Mouse (Mus musculus) megakaryocyte-erythroid progenitor cell, adult 5-6 weeks (primary cell): ENCODE results near the gene Bloc1s4. TPM values are rescaled to one million over a fixed set of nuclear protein-coding genes. Genes with fewer than 3 reads are reported as not detected.
A peak's percentile ranks its signal among the peaks of the same experiment; 100 is the strongest.

ENCODE experiments used
- ATAC-seq: replicated peaks from 2 replicates; pipeline ENCODE4 v1.8.0; 2016; ENCODE audit warnings: mild to moderate bottlenecking, inconsistent platforms; ENCODE audit not compliant: severe bottlenecking, poor library complexity, low FRiP score, low TSS enrichment
- total RNA-seq, 2 experiments: library from RNA; stranded (forward) in 1 of 2; stranded (reverse) in 1 of 2; fragments of 200-1000, 215-1000 nt in 1 of 2; fragments of >200 nt in 1 of 2; fragmentation: Nextera tagmentation in 1 of 2; gene quantifications; 2 replicates each; pipeline ENCODE4 v1.2.3; 2014 to 2017

Gene Bloc1s4
- total RNA-seq (2014; fragmentation: Nextera tagmentation) (10.4 and 15.1 TPM in 2 replicates), total RNA-seq (2017) (23.2 and 24.4 TPM in 2 replicates)

DNA sequence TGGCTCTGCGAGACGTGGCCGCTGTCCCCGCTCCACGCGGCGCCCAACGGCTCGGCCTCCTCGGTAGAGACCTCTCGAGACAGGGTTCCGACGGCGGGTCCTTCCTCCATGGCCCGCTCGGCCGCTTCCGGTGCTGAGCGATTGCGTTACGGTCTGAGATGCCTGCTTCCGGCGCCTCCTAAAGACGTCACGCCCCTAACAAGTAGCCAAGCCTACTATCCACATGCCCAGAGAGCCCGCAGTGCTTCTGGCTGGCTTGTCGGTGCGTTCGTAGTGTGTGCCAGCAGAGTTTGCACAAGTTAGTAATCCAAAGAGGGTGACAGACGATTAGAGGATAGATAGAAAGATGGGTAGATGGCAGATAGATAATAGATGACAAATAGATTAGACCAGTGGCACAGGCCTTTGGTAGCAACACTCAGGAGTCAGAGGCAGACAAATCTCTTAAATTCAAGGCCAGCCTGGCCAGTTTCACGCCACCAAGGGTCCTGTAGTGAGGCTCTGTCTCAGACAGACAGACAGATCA, at the start of gene Bloc1s4:
TSS of gene Bloc1s4 (minus strand) at position 115 of the 526 bp plus-strand sequence.
- ATAC-seq = peak; percentile 91

- no peak for ATAC-seq
Observed at GRCm38 (mm10) chr5:36797291-36797690, 48.8 kb upstream of the Bloc1s4 start.

GRCm38 (mm10) chr5:36796296-36797014, 48.0 kb upstream of the Bloc1s4 start, which contains the start of gene Mrfap1:
Mrfap1 (minus strand) TSS chr5:36796772.
- ATAC-seq = peak; percentile 65

GRCm38 (mm10) chr5:36795647-36796295, 47.3 kb upstream of the Bloc1s4 start:
- ATAC-seq = peak; percentile 43

DNA sequence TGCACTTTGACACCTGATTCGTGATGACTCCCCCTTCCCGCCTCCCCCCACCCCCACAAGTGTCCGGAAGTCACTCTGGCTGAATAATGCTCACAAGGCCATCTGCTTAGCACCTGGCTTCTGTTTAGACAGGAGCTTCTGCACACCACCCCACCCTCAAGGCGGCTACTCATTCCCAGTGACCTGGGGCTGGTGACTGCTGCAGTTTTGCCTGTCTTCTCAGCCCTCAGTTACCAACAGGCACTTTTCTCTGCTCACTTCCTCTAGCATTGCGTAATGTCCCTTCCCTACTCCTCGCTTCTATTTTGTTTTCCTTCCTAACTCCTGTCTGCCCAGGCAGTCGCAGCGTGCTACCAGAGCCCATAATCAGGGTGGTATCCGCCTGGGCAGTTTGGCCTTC, 43.4 kb upstream of the Bloc1s4 start:
- no peak for ATAC-seq

DNA sequence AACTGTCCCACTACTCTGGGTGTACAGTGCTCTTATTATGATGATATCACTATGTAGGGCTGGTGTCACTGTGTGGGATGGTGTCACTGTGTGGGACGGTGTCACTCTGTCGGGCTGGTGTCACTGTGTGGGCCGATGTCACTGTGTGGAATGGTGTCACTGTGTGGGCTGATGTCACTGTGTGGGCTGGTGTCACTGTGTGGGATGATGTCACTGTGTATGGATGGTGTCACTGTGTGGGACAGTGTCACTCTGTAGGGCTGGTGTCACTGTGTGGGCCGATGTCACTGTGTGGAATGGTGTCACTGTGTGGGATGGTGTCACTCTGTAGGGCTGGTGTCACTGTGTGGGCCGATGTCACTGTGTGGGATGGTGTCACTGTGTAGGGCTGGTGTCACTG, 37.6 kb upstream of the Bloc1s4 start:
- ATAC-seq = 0 out of 2 replicates have a peak, but pooled peaks have one; percentile 22

DNA sequence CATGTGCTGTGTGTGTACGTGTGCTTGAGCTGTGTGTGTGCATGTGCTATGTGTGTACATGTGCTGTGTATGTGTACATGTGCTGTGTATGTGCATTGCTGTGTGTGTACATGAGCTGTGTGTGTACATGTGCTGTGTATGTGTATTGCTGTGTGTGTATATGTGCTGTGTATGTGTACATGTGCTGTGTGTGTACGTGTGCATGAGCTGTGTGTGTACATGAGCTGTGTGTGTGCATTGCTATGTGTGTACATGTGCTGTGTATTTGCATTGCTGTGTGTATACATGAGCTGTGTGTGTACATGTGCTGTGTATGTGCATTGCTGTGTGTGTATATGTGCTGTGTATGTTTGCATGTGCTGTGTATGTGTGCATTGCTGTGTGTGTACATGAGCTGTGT, 31.1 kb upstream of the Bloc1s4 start:
- no peak for ATAC-seq

DNA sequence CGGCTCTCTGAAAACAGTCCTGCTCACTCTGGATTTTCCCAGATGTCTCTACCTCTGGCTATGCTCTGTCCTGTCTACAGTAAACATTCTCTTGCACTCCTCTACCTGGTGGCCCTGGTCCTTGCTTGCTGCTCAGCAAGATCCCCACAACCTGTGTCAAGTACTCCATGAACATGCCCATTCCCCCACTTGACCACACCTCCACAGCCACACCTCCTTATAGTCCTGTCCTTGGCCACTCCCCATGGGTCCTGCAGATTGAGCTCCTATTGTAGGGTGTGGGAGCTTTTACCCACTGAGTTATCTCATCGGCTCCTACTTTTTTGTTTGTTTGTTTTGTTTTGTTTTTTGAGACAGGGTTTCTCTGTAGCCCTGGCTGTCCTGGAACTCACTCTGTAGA, 30.5 kb upstream of the Bloc1s4 start:
- ATAC-seq = no peak

- no peak for ATAC-seq
Observed at GRCm38 (mm10) chr5:36777186-36777585, 28.7 kb upstream of the Bloc1s4 start.

- no peak for ATAC-seq
Observed at GRCm38 (mm10) chr5:36776021-36776575, 27.6 kb upstream of the Bloc1s4 start.

- ATAC-seq = no peak
Observed at GRCm38 (mm10) chr5:36775317-36775716, 26.9 kb upstream of the Bloc1s4 start.

- no peak for ATAC-seq
Observed at GRCm38 (mm10) chr5:36772586-36772985, 24.1 kb upstream of the Bloc1s4 start.

GRCm38 (mm10) chr5:36769603-36770002, 21.2 kb upstream of the Bloc1s4 start:
- no peak for ATAC-seq

DNA sequence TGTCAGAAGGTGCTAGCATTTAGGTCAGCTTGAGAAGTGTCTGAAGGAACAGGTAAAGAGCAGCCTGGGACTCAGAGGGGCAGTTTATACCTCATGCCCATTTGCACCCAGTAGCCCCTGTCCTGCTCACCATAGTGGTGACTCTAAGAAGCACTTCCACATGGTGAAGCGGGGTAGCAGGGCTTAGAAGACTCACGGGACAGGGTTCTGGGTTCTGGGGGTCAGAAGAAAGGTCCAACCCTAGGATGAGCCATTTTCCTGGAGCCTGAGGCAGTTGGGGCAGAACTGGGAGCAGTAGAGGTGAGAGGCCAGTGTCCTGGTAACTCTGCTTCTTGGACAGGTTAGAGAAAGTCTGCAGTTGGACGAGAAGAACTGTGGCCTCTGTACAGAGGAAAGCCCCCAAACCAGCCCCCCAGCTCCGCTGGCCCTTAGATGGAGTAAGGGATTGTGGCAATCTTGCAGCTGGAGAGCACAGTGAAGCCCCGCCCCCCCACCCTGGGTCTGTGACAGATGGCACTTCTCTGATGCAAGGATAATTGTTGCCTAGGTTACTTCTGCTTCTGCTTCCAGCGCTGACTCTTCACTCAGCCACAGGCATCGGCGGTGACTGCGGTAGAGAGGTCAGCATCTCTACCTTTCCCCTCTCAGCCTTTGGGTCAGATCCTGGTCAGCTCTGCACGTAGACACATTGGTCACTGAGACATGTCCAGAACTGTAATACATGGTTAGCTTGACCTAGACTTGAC, 18.7 kb upstream of the Bloc1s4 start:
- ATAC-seq = no peak

DNA sequence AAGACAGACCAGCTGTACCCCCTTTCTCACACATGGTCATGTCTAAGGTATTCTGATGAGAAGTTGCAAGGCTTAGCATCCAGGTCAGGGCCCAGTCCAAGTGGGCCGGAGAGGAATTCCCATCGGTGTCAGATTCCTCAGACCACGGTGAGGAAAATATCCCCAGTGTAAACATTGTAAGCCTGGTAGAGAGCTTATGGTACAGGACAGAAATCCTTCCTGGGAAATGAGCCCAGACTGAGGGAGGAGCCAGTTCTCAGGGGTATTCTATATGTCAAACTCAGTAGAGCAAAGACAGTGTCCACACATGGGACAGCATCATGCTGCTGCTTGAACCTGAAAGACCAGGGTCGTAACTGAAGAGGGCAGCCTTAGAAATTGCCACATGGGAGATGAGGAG, 11.4 kb upstream of the Bloc1s4 start:
- no peak for ATAC-seq

DNA sequence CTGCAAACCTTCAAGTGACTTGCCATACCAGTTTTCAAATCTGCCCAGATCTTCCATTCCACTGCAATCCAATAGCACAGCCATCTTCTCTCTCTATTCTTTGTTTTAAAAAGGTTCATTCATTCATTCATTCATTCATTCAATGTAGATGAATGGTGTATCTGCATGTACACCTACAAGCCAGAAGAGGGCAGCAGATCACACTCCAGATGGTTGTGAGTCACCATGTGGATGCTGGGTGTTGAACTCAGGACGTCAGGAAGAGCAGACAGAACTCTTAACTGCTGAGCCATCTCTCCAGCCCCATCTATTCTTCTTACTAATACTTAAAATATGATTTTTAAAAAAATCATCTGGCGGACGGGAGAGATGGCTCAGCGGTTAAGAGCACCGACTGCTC, 8.6 kb upstream of the Bloc1s4 start:
- ATAC-seq = peak; percentile 73; the same call in 1 of the 2 replicates

DNA sequence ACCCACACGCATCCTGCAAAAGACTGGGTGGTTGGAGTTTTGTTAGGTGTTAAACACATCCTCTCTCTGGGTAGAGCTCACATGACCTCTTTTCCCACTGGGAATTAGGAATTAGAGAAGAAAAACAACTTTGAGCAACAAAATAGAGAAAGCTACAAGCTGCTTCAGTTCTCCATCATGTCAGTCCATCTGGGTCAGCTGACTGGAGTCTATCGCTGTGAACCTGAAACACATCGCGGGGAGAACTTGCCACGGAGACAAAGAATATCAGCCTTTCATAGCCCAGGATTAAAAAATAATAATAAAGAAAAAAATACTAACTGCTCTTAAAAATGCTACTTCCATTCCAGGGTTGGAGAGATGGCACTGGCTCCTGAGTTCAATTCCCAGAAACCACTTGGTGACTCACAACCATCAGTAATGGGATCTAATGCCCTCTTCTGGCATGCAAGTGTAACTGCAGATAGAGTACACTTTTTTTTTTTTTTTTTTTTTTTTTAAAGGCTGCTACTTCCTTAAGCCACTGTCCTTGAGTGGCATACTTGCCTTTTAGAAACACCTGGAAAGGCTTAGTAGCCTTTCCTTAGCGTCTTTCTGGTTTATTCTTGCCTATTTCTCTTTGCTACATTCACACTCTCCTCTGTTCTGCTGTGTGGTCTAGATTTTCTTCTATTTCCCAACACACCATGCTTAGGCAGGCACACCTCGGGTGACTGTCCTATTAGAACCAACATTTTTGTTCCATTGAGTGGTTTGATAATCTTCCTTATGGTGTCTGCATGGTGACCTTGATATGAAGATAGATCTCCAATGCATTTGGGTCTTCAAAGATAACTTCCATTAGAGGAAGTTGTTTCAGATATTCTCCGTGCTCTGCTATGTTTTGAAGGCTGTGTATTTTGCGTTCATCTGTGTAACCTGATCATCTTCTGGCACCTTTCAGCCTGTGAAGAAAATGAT, 1.9 kb upstream of the Bloc1s4 start:
- 0 out of 2 replicates have a peak, but pooled peaks have one; percentile 20 for ATAC-seq

DNA sequence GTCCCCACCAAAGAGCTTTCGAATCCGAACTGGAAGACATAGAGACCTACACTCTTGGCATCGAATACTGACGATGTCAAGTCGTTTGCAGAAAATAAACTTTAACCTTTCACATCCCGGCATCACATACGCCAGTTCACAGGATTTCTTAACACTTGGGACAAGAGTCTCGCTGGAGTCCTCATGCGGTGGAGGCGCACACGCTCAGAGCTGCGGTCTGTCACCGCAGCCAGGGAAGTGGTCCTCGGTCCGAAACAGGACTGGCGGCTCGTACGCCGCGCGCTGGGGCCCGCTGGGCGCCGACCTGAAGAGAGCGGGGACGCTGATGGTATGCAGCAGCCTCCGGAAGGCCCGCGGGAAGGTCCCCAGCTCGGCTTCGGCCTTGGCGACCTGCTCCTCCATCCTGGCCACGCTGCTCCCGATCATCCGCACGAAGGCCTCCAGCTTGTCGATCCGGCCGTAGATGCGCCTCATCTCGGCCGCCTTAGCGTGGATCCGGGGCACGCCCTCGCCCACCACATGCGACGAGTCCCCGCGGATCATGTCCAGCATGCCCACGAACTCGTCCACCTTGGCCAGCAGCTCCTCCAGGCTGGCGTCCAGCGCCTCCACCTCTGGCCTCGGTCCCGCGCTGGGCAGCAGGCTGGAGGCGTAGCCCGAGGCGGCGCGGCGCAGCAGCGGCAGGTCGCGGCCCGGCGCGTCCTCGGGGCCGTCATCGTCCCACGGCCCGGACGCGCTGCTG, 485 bp downstream of the Bloc1s4 start:
- ATAC-seq = peak; percentile 24
